ENCODE assay signal across 17 mouse cellular contexts in the genomic region with DNA sequence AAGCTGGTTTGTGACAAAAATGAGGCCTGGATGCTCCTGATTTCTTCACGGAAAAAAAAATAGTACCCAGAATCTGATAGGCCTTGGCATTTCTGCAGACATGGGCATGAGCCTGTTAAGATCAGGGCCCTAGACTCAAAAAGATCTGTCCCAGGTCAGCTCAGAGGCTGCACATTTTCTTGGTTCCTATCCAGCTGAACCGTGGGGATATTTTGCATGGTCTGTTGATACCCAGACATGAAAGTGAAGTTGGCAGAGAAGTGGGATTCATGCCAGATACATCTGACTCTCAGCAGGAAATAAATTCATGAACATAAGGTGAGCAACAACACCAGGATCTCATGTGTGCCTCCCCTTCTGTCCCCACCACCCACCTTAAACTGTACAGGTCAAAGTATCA.
"Had no signal": no experiment of that assay in that cellular context is flagged by ENCODE, and none has a peak within 500 bp of the region (broad histone marks: within the 10 kb centered on the region; RNA-seq: fewer than 3 reads in every experiment).

No protein-coding gene starts in this region.

- H3K36me3 ChIP-seq: liver, embryonic 13.5 days; neural tube, embryonic 13.5 days; stomach, embryonic 15.5 days had no signal

- H3K27me3 ChIP-seq: liver, embryonic 13.5 days; neural tube, embryonic 13.5 days; stomach, embryonic 15.5 days had no signal

- H3K9me3 ChIP-seq: liver, embryonic 13.5 days; neural tube, embryonic 13.5 days; stomach, embryonic 15.5 days had no signal

- H3K4me2 ChIP-seq: liver, embryonic 13.5 days; midbrain, embryonic 11.5 days; neural tube, embryonic 13.5 days; stomach, embryonic 15.5 days had no signal

- H3K4me1 ChIP-seq: liver, embryonic 13.5 days; stomach, embryonic 15.5 days had no signal

- H3K4me3 ChIP-seq: liver, embryonic 13.5 days; myocyte; neural tube, embryonic 13.5 days; stomach, embryonic 15.5 days had no signal

- DNase-seq: kidney, adult 11 months; kidney, adult 9 months; kidney, postnatal 36 days; liver, embryonic 13.5 days; lung, adult 2 months; lung, postnatal 14 days; lung, postnatal 4 days; midbrain, embryonic 14.5 days; retina, postnatal 1 day; right cerebral cortex, postnatal 25 days; spleen, adult 18-20 months; thymus, postnatal 25 days had no signal

- H3K27ac ChIP-seq: kidney, postnatal 0 days; liver, embryonic 13.5 days; neural tube, embryonic 13.5 days; stomach, embryonic 15.5 days had no signal

- H3K9ac ChIP-seq: liver, embryonic 13.5 days; neural tube, embryonic 13.5 days; stomach, embryonic 15.5 days had no signal
